In the genomic region with DNA sequence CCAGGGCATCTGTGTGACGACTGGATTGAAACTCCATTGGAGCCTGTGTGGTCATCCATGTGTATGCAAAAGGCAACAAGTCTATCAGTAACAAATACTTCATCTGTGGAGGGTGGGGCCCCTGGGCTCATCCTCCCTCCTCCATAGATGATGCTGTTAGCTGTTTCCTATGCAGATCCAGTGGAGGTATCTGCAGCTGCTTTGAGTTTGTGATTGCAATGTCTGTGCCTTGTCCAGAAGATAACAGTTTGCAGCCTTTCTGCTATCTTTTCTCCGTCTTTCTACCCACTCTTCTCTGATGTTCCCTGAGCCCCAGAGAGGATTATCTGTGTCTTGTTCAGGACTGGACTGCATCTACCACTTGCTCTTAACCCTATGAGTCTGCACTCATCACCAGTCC, we compare ENCODE assay signal across 20 mouse cellular contexts.
"Had no signal": no experiment of that assay in that cellular context is flagged by ENCODE, and none has a peak within 500 bp of the region (broad histone marks: within the 10 kb centered on the region; RNA-seq: fewer than 3 reads in every experiment).

No protein-coding gene starts in this region.

- H3K4me3 ChIP-seq: layer of hippocampus, adult 2 months; limb, embryonic 10.5 days; limb, embryonic 13.5 days; lung, embryonic 15.5 days; midbrain, embryonic 12.5 days; midbrain, embryonic 15.5 days; neural tube, embryonic 12.5 days; neural tube, embryonic 15.5 days; stomach, embryonic 15.5 days had no signal

- H3K4me1 ChIP-seq: limb, embryonic 10.5 days; limb, embryonic 13.5 days; lung, embryonic 15.5 days; midbrain, embryonic 12.5 days; midbrain, embryonic 15.5 days; neural tube, embryonic 12.5 days; neural tube, embryonic 15.5 days; stomach, embryonic 15.5 days had no signal

- H3K9me3 ChIP-seq: limb, embryonic 10.5 days; lung, embryonic 15.5 days; midbrain, embryonic 15.5 days; neural tube, embryonic 12.5 days; neural tube, embryonic 15.5 days; stomach, embryonic 15.5 days had no signal

- H3K27ac ChIP-seq: layer of hippocampus, adult 2 months; limb, embryonic 10.5 days; limb, embryonic 13.5 days; lung, embryonic 15.5 days; midbrain, embryonic 12.5 days; midbrain, embryonic 15.5 days; neural tube, embryonic 12.5 days; neural tube, embryonic 15.5 days; stomach, embryonic 15.5 days had no signal

- H3K9ac ChIP-seq: limb, embryonic 13.5 days; lung, embryonic 15.5 days; midbrain, embryonic 12.5 days; midbrain, embryonic 15.5 days; neural tube, embryonic 12.5 days; neural tube, embryonic 15.5 days; stomach, embryonic 15.5 days had no signal

- ATAC-seq: intestine, embryonic 16.5 days; midbrain, embryonic 15.5 days had no signal

- DNase-seq: kidney, adult 18-20 months; kidney, adult 9 months; kidney, postnatal 25 days; layer of hippocampus, adult 9-11 months; lung, adult 18-20 months; lung, postnatal 10 days; lung, postnatal 36 days; right cerebral cortex, postnatal 25 days; spleen, adult 18-20 months; thymus, postnatal 25 days had no signal

- H3K27me3 ChIP-seq: limb, embryonic 13.5 days; lung, embryonic 15.5 days; midbrain, embryonic 12.5 days; midbrain, embryonic 15.5 days; neural tube, embryonic 12.5 days; neural tube, embryonic 15.5 days; stomach, embryonic 15.5 days had no signal

- H3K4me2 ChIP-seq: limb, embryonic 13.5 days; lung, embryonic 15.5 days; midbrain, embryonic 12.5 days; midbrain, embryonic 15.5 days; neural tube, embryonic 12.5 days; neural tube, embryonic 15.5 days; stomach, embryonic 15.5 days had no signal

- H3K36me3 ChIP-seq: limb, embryonic 10.5 days; limb, embryonic 13.5 days; lung, embryonic 15.5 days; midbrain, embryonic 15.5 days; neural tube, embryonic 12.5 days; neural tube, embryonic 15.5 days; stomach, embryonic 15.5 days had no signal
